Mouse (Mus musculus): ENCODE results near the gene Bicdl1.

Bicdl1 gene

DNA sequence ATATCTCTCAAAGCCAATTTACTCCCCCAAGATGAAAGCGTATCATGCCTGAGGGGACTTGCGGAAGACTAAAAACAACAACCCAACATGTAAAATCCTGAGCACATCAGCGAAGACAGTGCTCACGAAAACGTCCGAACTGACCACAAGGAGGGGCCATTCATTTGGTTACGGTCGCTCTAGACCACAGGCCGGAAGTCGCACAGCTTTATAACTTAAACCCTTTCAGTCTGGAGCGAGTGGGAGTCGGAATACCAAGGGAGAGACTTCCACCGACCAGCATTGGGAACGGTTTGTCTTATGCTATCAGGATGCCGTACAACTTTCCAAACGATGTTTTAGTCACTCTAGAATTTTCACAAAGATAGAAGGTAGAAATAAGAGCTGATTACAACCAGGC lies 5.4 kb downstream of the Bicdl1 start:
- DNase-seq (ENCODE audit: low read depth, low spot score): no peak

DNA sequence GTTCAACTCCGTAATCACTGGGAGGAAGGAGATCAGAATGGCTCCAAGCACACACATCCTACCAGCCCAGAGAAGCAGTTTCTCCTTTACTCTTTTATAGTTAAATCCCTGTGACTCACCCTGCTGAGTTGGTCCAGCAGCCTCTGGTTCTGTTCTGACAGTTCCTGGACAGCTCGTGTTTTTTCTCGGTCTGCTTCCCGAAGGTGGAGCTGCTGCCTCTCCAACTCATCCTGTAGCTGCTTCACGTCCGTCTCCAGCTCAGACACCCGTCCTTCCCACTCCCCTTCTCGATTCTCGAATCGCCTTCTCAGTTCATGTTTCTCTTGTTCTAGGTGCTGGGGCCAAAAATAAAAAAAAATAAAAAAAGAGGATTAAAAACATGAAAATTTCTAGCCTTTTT lies 7.0 kb downstream of the Bicdl1 start:
- no peak for DNase-seq (ENCODE audit: low read depth, low spot score)

DNA sequence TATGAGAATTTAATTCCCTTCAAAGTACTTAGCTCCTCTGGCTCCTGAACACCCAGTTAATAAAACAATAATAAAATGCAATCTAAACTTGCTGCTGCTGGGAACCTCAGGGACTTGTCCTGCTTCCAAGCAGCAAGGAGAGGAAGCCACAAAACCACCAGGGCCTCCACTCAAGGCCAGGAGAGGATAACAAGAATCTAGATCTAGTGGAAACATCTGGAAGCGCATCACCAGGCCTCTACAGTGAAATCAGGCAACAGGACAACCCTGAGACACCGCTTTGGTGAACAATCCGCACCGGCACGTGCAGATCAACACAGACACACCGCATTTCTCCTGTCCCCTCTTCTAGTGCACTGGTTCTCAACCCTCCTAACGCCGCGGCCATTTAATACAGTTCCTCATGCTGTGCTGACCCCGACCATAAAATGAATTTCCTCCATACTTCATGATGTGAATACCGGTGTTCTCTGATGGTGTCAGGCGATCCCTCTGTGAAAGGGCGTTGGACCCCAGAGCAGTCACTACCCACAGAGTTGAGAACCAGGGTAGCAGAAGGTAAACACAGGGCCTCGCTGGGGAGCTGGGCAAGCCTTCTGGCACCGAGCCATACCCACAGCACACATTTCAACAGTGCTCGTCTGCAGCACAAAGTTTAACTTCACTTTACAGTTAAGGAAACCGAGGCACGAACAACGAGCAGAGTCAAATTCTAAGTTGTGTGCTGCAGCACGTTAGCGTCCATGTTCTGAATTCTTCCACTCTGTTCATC lies 9.0 kb downstream of the Bicdl1 start:
- no peak for DNase-seq (ENCODE audit: low read depth, low spot score)

DNA sequence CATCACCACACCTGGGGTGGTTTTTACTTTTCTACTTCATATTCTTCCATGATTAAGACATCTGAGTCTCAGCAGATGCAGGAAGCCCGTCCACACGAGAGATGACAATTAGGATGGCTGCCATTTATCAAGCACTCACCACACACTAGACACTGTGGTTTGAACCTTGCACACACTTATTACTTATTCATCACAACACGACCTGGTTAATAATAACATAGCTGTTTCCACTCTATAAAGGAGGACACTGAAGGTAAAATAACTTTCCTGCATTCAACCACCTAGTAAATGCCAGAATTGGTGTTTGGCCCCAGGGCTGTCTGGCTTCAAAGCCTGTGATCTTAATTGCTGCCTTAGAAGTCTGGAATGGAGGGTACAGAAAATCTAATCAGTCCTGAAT lies 10.7 kb downstream of the Bicdl1 start:
- no peak for DNase-seq (ENCODE audit: low read depth, low spot score)

DNA sequence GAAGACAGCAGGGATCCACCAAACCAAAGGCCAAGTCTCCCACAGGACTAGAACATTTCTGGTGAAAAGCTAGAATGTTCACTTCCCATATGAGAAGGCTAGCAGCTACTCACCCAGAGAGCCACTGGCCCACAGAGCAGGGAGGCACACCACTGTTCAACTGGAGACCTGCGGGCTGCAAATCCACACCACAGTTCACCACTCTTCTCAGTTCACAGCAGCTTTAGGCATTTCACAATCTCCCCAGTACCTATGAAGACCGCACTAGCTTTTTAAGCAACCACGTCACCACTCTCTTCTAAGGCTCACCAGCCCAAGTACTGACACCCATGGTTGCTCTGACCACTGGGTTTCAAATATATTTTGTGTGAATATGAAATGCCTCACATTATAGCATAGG lies 13.7 kb downstream of the Bicdl1 start:
- no peak for DNase-seq (ENCODE audit: low read depth, low spot score)

DNA sequence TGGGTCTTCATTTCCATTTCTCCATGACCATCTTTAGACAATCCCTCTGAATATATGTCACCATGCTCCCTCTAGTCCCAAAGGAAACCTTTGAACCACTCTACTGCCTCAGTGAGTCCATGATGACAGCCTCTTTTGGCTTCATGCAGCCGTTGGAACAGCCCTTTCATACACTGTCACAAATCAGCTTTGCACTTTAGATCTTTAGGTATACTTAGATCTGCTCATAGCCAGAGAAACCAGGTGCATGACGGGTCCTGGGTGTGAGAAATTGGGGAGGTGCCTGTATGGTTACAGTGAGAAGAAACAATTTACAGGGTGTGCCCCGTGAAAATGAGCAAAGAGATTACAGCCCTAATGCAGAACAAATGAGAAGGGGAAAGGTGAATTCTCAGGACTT lies 14.3 kb downstream of the Bicdl1 start:
- no peak for DNase-seq (ENCODE audit: low read depth, low spot score)

DNA sequence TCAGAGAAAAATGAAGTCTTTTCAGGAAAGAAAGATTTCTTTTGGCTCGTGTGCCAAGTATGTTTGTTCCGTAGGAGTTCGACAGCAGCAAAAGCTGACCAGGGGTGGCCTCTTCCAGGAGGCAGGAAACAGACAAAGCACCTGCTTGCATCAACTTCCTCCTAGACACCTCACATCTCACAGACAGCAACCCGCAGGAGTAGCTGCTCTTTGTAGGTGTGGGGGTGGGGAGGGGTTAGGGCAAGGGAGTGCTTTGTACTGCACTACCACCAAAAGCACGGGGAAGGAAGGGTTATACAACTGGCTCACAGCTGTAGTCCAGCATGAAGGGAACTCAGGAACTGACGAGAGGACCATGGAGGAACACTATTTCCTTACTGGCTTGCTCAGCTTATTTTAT lies 15.0 kb downstream of the Bicdl1 start:
- no peak for DNase-seq (ENCODE audit: low read depth, low spot score)

DNA sequence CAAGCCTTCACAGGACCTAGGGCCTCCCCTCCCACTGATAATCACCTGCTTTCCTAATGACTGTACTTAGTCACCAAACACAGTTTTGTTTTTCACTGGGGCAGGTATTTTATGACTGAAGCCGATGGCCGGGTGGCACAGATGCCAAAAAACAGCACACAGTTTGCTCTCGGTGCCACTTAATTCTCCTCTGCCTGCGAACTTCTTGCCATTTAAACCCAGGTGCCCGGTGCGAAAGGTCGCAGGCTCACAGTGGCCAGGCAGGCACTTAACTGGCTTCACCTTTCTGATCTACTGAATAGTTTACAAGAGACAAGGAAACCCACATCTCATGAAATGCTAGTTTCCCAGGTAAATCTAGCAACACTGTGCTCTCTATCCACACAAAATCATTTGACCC lies 16.7 kb downstream of the Bicdl1 start:
- no peak for DNase-seq (ENCODE audit: low read depth, low spot score)

DNA sequence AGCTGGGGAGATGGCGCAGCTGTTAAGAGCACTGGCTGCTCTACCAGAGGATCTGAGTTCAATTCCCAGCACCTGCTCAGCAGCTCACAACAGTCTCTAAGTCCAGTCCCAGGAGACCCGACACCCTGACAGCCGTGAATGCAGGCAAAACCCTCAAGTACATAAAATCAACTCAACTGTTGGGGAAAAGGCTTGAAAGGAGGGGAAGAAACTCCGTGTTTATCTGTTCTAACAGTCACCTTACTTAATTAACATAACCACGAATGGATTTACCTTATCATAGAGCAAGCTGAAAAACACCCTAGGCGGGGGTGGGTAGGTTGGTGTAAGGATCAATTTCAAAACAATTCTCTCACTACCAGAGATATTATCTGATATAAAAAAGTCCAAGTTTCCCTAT lies 18.9 kb downstream of the Bicdl1 start:
- DNase-seq (ENCODE audit: low read depth, low spot score): no peak

DNA sequence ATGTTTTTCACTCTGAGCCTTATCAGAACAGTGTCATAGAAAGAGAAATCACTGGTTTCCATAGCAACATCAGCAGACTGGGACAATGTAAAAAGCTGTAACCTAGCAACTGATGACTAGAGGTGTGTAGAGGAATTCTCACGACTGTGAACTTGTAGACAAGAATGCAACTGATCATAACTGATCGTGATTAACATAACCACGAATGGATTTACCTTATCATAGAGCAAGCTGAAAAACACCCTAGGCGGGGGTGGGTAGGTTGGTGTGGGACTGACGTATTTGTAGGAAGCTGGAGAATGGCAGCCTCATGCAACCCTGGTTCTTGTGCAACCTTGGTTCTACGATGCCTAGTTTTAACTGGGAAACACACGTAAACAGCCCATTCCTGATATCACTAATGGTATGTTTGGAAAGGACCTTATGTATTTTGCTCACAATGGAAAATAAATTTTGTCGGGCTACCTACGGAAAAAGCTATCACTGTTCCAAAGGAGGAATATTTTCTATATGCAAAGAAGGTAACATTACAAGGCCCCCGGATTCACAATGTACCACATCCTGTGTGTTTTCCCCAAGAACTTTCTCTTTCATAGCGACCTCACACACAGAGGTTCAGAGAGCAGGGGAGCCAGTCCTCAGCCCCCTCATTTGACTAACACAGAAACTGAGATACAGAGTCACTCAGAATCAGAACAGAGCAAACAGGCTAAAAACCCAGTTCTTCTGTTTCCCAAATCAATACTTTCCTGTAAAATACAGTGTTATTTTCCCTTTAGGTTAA lies 19.6 kb downstream of the Bicdl1 start:
- no peak for DNase-seq (ENCODE audit: low read depth, low spot score)

DNA sequence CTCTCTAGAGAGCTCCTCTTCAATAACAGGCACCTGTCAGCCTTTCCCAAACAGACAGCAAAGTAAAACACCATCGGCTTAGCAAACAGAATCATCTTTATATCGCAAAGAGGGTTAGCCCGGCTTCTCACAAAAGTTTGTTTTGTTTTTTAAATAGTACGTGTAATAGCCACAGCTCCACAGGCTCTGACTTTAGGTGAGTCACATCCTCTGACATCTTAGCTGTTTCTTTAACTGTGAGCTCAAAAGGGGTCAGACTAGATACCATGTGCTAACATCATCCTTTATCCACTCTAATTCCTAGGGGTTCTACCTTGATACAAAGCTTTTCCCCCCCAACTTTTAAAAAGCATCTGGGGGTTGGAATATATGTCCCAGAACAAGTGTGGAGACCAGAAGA lies 21.2 kb downstream of the Bicdl1 start:
- DNase-seq (ENCODE audit: low read depth, low spot score): no peak

DNA sequence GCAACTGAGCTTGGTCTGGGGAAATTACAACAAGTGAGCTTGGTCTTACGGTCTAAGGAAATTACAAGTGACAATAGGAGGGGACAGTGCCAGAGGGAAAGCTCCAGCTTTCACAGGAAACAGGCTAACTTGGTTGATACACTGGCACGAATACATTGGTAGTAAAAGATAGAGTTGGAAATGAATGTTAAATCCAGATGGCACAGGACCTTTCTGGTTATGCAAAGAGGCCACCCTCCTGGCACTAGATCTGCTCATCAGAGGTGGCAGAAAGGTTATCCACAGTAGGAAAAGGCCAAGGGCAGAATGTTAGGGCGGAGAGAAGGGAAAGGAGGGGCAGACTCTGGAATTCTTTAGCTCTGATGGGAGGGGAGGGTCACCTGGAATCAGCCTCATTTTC lies 22.5 kb downstream of the Bicdl1 start:
- no peak for DNase-seq (ENCODE audit: low read depth, low spot score)

DNA sequence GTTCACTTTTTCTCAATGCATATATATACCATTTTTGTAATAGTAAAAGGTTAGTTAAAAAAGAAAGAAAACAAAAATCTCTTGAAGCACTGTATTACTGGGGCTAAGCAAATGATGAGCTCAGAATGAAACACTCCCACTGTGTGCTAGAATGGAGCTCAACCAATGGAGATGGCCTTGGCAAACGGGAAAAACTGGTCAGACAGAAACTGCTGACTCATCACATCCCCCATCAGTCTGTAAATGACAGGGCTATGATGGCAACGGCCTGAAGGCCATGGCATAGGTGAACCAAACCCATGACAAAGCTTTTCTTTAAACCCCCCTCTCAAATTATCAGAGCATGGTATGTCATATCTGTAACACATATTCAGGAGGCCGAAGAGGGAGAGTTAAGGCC lies 29.4 kb downstream of the Bicdl1 start:
- no peak for DNase-seq (ENCODE audit: low read depth, low spot score)

DNA sequence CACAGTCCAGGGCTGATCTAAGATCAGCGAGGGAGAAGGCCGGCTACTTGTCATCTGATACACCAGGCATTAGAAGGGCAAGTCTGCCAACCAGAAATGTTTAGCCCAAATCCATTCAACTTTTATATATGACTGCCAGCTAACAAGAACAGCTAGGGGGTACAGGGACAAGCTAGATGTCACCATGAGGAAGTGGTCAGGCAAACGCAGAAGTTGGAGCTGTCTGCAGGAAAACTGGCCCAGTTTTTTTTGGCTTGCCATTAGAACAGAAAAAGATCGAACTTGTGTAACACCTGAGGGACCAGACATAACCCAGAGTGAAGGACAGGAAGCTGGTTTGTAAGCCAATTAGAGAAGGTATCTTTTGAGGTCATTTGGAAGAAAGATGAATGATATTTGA lies 30.2 kb downstream of the Bicdl1 start:
- no peak for DNase-seq (ENCODE audit: low read depth, low spot score)

DNA sequence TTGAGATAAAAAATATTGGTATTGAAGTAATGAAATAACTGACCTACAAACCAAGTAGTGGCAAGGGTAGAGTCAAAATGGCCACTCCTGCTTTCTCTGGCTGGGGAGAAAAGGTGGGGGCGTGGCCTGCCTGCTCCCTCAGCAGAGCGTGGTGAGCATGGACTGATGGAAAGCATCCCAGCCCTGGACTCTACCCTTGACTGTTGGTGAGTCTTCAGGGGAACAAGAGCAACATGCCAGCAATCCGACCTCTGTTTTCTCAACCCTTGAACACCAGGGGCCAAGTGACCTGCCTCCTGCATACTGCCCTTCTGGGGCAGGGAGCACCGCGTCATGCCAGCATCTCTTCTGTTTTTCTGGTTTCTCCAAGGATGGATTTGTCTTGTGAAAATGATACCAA lies 34.6 kb downstream of the Bicdl1 start:
- DNase-seq (ENCODE audit: low read depth, low spot score): no peak

DNA sequence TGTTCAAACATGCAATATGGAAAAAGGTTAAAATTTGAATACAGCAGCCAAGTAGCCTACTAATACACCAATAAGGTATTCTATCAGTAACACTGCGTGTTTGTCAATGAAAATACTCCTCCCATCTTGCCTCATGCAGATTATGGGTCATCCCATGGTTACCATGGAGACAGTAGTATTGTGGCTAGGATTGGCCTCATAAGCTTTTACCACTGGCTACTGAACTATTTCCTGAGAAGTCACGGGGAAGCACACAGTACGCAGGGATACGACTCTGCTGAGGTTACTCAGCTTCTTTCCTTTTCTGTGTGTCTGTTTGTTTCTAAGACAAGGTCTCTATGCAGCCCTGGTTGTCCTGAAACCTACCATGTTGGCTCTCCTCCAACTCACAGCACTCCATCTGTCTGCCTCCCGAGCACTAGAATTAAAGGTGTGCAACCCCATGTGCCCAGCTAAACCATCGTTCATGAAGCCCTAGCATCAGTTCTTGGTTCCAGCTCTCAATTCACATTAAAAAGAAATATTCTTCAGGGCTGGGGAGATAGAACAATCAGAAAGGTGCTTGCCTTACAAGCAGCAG lies 36.1 kb downstream of the Bicdl1 start:
- DNase-seq (ENCODE audit: low read depth, low spot score): no peak

DNA sequence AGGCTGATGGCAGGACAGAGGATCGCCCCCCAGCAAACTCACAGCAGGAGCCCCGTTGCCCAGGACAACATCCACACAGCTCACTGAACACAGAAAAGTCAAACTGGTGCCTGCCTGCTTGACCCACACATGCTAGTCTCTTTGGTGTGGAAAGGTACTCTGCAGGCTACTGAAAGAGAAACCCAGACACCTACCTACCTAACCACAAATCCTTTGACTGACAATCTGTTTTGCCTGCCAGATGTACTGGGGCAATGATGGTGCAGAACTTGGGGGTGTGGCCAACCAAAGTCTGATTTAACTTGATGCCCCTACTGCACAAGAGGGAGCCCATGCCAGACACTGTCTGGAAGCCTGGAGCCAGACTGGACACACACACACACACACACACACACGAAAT lies 38.1 kb downstream of the Bicdl1 start:
- DNase-seq (ENCODE audit: low read depth, low spot score): no peak

DNA sequence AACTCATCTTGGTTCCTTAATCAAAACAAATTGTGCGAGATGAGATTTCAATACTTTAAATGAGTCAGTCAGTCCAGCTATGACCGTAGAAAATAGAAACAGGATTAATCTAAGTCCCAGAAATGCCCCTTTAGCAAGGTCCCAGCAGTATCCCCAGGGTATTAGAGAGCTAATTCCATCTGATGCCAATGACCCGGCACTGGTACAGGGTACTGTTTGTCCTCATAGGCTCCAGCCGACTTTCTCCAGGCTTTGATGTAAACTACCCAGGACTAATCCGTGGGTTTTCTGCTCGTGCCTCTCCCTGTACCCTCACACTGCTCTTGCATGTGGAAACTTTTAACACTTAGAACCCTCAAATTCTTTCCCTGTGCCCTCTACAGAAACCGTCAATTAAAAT lies 44.7 kb downstream of the Bicdl1 start:
- DNase-seq (ENCODE audit: low read depth, low spot score): no peak

DNA sequence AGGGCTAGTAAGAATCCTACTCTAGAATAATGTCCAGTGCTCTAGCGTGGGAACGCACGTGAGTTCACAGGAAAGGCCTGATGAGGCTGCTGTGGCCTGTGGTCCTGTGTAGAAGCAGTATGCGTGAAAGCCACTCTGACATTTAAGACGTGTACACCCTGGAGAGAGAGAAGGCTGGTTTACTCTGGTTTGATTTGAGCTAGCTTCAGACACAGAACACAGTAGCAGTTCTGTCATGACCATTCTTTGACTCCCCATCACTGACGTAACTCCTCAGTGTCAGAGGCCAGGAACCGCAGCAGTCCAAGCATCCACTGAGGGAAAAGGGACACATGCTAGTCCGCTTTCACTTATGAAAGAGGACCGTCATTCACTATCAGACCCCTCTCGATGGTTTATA lies 46.3 kb downstream of the Bicdl1 start:
- no peak for DNase-seq (ENCODE audit: low read depth, low spot score)

DNA sequence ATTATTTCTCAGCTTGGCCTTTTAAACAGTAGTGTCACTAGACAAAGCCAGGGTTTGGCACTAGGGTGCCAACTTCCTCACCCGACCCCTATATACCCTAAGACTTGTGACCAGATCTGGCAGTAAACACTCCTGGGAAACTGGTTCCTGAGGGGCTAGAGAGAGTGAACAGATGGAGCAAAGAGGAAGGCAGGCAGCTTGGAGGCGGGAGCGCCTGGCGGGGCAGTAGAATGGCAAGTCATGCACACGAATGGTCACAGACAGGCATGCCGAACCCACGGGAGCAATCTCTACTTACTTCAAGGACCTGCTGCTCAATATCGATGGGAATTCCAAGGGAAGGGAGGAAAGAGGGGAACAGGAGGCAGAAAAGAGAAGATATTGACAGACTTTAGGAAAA lies 59.6 kb downstream of the Bicdl1 start:
- no peak for DNase-seq (ENCODE audit: low read depth, low spot score)

DNA sequence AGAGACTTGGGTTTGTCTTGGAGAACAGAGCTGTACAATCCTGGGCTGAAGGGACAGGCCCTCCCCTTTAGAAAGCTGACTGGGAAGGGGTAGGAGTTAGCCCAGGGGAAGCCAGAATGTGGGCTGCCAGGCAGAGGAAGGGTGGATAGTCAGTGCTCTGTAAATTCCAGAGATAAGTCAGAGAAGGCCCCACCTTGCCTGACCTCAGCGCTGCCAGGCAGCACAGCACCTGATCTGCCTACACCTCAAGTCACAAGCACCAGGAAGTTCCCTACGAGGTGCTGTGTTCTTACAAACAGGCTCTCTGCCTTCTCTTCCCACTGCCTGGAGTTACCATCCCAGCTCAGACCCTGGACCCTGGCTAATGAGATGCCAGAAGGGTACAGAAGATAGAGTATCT lies 61.0 kb downstream of the Bicdl1 start:
- DNase-seq (ENCODE audit: low read depth, low spot score): no peak

DNA sequence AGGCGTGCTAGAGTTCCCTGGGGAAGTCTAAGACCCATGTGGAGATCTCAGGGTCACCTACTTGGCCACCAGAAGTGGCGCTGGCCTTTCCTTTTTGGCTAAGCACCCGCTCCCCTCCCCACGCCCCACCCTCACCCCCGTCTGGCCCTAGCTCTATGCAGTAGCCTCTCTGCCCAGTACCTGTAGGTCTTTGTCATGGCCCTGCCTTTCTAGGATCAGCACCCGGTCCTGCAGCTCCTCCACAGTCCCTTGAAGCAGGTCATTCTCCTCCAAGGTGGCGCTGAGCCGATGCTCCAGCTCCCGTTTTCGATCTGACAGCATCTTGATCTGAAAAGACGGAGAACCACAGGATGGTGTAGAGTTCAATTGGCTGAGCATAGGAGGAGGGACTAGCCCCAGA lies 61.4 kb downstream of the Bicdl1 start:
- no peak for DNase-seq (ENCODE audit: low read depth, low spot score)

DNA sequence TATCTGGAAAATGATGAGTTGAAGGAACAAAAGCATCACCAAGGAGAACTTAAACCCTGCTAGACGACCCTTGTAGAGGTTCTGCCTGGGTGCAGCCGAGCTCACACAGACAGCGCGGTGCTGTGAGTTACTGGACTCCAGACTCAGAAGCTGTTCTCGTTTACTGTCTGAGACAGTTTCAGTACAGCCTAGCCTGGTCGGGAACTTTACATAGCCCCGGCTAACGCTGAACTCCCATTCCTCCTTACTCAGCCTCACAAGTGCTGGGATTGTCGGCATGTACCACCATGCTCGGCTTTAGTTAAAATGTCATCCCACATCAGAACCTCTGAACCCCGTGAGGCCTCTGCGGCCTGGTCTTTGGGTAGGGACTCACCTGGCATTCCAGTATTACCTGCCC lies 62.4 kb downstream of the Bicdl1 start:
- no peak for DNase-seq (ENCODE audit: low read depth, low spot score)
